Mouse (Mus musculus): ENCODE results near the gene Rbbp9. TPM values are rescaled to one million over a fixed set of nuclear protein-coding genes. Genes with fewer than 3 reads are reported as not detected.
"Not testable (repeated sequence)": the region's sequence is repeated elsewhere in the genome, so short reads cannot be mapped to it uniquely, and the experiment has no call there.

Gene Rbbp9
- 10 to 100 TPM; 10.4 to 12.1 TPM for total RNA-seq (2021)

DNA sequence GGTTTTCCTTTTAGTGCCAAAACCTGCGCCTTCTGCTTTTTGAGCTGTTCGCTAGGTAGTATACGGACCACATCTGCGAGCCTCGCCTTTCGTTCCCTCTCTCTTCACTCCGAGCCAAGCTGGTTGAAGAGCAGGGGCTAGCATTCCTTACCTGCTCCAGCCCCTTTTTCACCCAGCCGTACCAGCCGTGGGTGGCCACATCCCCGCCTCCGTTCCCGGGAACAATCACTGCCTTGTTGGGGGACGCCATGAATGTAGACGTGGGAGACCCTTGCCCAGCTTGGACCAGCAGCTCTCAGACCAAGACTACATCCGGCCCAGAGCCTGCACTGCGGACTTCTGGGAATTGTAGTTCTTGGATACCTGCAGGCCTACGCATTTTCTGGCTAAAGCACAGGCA is at the start of gene Rbbp9:
Gene Rbbp9, minus strand, starts transcription at position 341 of the 400 bp plus-strand sequence.
- intact Hi-C loops (cut with DNase I): no loop called here
- DNase-seq (ENCODE audit: low spot score): peak; percentile 17

DNA sequence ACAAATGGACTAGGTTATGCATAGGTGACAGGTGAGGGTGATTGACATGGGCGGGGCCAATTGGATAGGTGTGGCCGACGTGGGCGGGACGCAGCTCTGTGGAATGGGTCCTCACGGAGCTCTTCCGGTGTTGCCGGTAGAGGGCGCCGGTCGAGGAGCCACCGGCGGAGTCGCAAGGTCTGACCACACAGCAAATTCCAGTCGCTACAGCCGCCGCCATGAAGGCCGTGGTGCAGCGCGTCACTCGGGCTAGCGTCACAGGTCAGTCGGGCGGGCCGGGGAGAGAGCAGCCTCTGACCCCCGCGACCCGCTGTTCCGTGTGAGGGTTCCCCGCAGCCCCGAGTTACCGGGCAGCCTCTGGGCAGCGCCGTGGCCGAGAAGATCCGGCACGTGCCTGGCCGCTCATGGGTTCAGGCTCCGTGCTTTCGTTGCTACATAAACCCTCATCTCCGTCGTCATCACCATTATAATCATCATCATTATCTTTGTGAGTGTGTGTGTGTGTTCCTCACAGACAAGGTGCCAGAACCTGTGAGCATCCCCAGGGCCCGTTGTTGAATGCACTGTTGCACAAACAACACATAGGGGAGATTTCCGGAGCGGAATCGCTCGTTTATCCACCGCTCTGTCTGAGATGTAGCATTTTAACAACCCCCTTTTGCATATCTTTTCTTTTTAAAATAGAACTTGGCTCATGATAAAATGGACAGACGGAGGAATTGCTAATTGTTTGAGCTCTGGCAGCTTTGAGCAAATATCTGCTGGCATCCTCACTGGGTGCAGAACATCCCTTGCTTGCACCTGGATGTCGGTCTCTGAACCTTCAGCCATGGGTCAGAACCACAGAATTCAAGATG is 49.4 kb upstream of the Rbbp9 start, which contains the start of gene Dtd1:
Gene Dtd1, plus strand, starts transcription at position 67 of the 857 bp plus-strand sequence.
- intact Hi-C loops (cut with DNase I): no loop called here
- DNase-seq (ENCODE audit: low spot score): peak; percentile 72

DNA sequence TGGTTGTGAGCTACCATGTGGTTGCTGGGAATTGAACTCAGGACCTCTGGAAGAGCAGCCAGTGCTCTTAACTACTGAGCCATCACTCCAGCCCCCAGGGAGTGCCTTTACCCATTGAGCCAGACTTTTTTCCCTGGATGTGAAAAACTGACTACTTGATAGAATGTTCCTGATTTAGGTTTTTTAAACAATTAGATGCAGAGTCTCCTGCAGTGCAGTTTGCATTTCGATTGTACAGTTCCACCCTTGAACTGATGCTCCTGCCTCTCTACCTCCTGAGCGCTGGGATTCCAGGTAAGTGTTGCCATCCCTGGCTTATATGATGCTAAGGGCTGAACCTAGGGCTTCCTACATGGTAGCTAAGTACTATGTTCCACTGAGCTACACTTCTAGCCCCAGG is 47.3 kb upstream of the Rbbp9 start:
- no peak for DNase-seq (ENCODE audit: low spot score)
- intact Hi-C loops (cut with DNase I): no loop called here

DNA sequence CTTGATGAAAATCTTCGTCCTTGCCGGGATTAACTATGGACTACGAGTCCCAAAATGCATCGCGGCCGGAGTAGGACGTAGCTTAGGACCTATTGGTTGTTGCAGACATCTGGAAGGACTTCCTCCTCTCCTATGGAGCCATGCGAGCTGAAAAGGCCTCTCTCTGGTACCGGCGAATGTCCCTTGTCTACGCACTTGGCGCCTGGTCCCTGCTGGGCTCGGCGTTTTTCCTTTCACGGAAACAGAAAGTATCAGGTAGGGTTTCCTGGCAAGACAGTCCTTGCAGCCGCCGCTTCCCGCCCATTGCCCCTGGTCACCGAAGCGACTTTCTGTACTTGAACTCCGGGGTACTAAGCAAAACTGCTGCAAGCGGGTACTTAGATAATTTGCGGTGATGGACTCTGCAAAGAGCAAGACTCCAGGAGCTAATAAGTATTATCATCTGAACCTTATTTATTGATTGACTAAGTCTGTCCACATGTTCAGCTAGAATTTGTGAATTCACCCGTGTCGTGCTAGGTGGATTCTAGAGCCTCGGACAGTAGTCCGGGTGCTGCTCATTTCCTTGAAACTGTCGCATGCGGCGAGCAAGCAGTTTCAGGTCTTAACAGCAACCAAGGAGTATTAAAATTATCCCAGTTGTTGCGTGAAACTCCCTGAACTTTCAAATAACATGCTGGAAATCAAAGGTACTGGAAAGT is 43.4 kb upstream of the Rbbp9 start, which contains the start of gene Smim26:
Gene Smim26, plus strand, starts transcription at position 104 of the 701 bp plus-strand sequence.
- intact Hi-C loops (cut with DNase I): loop anchor here (5.0 kb wide), 1 partner anchor 67 kb away; the partner anchor contains the start of genes Dzank1 and Polr3f
- DNase-seq (ENCODE audit: low spot score): peak; percentile 55

DNA sequence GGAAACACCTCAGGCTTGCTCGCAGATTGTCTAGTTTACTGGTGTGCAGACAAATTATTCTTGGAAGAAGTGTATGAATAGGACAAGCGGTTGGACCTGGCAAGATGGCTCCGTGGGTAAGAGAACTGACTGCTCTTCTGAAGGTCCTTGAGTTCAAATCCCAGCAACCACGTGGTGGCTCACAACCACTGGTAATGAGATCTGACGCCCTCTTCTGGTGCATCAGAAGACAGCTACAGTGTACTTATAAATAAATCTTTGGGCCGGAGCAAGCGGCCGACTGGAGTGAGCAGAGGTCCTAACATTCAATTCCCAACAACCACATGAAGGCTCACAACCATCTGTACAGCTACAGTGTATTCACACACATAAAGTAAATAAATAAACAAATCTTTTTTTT is 42.4 kb upstream of the Rbbp9 start:
- intact Hi-C loops (cut with DNase I): loop anchor here (5.0 kb wide), 1 partner anchor 66 kb away; the partner anchor contains the start of genes Dzank1 and Polr3f
- not testable (repeated sequence) for DNase-seq (ENCODE audit: low spot score)

DNA sequence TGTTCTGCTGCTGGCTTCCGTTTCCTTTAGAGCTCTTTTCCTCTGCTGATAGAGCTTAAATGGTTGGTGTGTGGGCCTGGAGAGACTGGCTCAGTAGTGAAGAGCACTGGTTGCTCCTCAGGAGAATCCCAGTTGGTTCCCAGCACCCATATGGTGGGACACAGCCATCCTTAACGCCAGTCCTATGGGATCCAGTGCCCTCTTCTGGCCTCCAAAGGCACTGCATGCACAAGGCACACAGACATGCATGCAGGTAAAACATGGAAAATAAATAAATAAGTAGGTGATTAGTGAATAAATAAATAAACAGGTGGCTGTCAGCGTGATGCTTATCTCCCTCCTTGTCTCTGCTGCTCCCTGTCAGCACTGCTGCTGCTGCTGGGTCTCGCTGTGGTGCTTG is 38.1 kb upstream of the Rbbp9 start:
- DNase-seq (ENCODE audit: low spot score): no peak
- intact Hi-C loops (cut with DNase I): no loop called here

DNA sequence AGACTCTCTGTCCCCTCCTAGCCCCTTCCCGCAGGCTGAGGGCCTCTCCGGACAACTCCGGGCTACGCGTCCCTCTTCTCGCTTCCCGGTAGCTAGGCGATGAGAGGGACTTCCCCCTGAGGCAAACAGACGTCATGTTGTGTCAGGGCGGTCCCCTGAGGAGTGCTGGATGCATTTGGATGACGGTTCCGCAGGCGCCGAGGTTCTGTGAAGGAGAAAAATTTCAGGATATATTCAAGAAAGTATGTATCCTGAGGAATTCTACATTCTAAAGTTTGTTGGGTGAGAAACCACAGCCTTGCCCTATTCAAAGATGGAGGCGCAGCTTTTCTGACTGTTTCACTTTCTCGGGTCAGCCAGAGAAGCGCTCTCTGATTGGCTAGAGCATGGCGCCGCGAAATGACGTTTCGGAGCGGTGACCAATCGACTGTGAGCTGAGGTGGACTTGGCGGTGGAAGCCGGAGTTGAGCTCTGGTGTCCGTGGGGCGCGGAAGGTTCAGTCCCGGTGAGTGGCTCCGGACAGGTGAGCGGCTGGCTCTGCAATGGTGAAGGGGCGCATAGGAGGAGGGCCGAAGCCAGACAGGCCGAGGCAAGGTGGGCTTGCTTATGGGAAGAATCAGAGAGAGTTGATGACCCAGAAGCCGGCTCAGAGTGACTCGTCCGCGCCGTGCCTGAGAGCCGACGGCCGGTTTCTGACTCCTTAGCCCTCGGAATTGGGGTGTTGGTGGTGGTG is 5.3 kb upstream of the Rbbp9 start, which contains the start of gene Sec23b:
Gene Sec23b, plus strand, starts transcription at position 410 of the 733 bp plus-strand sequence.
- intact Hi-C loops (cut with DNase I): no loop called here
- peak; percentile 95 for DNase-seq (ENCODE audit: low spot score)

DNA sequence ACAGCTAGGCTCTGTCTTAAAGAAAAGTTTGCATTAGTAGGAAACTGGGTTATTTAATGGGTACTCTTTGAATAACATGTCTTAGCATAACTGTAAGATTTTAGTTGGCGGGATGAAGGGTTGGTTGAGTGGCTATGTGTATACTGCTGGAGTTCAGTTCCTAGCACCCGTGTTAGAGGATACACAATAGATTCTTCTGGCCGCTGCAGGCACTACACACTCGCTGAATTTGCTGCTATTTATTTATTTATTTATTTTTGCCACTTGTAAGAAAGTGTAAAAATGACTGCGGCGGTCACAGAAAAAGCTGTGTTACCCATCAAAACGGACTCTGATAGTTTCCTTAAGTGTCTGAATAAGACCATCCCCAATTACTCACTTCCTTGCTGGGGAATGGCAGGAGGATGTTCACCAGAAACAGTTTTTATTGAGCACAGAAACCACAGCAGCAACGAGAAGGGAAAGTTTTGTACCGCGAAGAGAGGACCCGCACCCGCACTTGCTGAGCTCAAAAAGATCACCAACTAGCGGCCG is 4.7 kb upstream of the Rbbp9 start:
- DNase-seq (ENCODE audit: low spot score): no peak
- intact Hi-C loops (cut with DNase I): no loop called here

DNA sequence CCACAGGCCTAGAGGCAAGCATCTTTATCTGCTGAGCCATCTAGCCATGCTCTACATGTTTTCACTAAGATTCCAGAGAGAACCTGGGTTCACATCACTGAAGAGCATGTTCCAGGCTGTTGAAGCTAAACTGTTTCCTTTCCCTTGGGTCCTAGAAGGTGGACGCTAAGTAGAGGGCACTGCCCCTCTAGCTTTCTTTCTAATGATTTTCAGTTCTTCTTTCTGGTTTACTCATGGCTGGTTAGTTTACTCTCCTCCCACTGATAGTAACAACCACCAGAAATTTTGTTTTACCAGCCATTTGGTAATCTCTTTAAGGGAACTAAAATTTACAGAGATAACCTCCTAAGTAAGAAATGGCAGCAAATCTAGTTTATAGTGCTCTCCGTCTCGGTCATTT is 3.2 kb upstream of the Rbbp9 start:
- intact Hi-C loops (cut with DNase I): no loop called here
- DNase-seq (ENCODE audit: low spot score): no peak

DNA sequence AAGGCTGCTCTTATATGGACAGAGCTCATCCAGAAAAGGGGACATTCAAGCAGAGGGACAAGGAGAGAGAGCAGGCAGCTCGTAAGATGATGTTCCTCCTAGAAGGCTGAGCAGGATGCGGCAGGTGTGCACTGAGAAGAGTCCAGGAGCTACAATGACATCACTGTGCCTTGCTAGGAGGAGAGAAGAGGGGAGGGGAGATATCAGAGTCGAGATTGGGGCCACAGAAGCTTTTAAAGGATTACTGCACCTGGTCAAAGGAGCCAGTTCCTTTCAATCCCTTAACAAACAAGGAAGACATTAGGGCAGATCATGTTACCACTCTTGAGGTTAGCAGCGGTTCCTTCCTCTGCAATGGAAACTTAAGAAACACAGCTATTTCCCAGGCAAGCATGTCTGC is 3.1 kb downstream of the Rbbp9 start:
- intact Hi-C loops (cut with DNase I): no loop called here
- DNase-seq (ENCODE audit: low spot score): no peak

DNA sequence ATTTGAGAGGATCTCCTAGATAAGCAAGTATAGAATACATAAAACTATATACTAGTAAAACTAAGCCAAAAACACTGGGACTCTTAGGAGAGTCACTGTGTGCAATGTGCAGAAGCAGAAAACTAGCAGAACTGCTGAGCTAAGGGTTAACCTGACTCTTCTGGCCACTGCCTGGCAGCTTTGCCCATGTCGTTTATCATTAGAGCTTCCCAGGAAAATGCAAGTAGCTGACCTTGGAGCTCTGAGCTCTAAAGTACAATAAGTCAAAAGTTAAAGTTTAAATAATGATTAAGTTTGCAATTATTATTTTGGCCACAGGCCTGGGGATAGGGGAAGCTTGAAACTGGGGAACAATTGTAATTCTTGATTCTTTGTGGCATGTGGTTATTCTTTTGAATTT is 5.2 kb downstream of the Rbbp9 start:
- intact Hi-C loops (cut with DNase I): no loop called here
- no peak for DNase-seq (ENCODE audit: low spot score)

DNA sequence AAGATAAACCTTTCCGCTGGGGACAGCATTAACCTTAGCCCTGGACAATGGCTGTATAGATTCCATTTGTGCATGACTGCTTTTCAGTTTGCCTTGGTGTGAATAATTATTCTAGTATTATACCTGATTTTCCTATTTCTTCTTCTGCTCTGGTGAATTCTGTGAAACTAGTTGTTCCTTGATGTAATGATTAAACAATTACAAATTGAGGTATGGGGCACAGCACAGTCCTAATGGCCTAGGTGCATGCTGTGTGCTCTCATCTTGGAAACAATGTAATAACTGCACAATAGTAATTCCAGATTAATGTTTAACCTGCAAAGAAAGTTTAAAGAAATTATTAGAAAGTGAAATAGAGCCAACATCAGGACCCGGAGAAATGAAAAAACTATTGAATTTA is 5.6 kb downstream of the Rbbp9 start:
- no peak for DNase-seq (ENCODE audit: low spot score)
- intact Hi-C loops (cut with DNase I): no loop called here

DNA sequence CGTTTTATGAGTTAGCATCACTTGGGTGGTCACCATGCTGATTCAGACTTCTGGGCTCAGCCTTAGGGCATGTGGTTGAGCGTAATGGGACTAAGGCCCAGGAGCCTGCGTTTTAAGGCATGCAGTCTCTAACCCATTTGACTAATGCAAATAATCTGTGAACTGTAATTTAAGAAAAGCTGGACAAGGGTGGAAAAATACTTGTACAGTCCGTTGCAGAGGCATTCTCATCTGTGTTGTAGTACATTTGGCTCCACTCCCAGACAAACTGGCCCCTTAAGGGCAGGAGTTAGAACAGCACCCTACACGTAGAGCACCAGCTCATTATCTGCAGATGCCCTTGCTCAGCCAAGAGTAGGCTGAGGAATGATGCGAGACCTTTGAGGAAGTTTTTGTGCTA is 6.0 kb downstream of the Rbbp9 start:
- DNase-seq (ENCODE audit: low spot score): no peak
- intact Hi-C loops (cut with DNase I): no loop called here

DNA sequence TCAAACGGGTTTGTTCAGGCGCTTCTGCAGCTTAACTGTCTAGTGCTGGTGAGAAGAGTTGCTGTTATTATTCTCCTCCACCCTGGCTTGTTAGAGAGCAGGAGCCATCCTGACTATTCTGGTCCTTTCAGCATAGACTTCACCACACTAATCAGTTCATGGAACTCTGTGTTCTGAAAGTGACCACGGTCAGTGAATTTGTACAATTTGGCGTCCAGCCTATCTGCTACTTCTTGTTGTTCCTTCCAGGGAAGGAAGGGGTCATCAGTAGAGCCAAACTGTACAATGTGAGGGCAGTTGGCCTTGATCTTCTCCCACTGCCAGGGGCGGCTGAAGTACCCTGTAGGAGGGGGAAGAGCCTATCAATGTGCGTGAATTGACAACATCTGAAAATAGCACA is 7.0 kb downstream of the Rbbp9 start:
- intact Hi-C loops (cut with DNase I): no loop called here
- no peak for DNase-seq (ENCODE audit: low spot score)

DNA sequence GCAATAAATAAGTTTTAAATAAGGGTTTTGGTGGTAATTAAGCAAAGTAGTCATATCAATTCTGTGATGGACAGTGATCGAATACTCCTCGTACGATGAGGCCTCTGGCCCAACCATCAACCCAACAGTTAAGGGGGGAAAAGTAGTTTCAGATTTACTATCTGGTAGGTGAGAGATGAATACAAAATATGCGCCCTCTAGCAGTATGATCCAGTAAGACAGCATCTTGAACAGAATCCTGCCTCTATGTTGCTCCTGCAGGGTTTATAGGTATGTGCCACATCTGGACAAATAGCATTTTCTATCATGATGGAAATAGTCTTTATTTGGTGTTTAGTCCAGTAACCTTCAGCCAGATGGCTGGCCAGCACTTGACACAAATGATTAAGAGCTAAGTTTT is 9.4 kb downstream of the Rbbp9 start:
- no peak for DNase-seq (ENCODE audit: low spot score)
- intact Hi-C loops (cut with DNase I): no loop called here

DNA sequence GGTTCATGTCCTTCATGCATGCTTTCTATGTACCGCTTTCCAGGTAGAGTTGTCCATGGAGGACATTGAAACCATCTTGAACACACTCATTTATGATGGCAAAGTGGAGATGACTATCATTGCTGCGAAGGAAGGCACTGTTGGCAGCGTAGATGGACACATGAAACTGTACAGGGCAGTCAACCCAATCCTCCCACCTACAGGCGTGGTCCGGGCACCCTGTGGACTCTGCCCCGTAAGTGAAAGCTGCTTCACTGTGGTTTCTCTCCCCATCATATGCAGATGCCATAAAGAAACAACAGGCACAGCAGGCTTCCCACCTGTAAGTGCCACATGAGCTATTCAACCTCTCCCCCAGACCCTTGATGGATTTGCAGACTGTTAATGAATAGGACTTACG is 13.5 kb downstream of the Rbbp9 start:
- no peak for DNase-seq (ENCODE audit: low spot score)
- intact Hi-C loops (cut with DNase I): no loop called here

DNA sequence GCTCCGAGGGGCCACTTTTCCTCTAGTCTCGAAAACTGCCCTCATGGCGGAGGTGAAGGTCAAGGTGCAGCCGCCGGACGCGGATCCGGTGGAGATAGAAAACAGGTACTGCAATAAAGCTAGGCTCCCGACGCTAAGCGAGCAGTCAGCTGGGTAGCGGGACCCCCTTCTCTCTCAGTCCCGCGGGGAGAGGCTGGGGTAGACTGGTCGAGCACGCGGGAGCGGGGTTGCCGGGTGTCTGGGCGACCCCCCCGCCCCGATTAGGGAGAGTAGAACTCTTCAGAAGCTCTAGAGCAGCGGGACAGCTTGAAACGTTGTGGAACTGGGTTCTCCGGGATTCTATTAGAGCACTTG is 22.9 kb downstream of the Rbbp9 start:
- intact Hi-C loops (cut with DNase I): loop anchor here (2.0 to 10.0 kb wide), 4 partner anchors 65 to 1623 kb away; partner anchors contain the start of genes Kif16b and Smim26
- DNase-seq (ENCODE audit: low spot score): no peak

DNA sequence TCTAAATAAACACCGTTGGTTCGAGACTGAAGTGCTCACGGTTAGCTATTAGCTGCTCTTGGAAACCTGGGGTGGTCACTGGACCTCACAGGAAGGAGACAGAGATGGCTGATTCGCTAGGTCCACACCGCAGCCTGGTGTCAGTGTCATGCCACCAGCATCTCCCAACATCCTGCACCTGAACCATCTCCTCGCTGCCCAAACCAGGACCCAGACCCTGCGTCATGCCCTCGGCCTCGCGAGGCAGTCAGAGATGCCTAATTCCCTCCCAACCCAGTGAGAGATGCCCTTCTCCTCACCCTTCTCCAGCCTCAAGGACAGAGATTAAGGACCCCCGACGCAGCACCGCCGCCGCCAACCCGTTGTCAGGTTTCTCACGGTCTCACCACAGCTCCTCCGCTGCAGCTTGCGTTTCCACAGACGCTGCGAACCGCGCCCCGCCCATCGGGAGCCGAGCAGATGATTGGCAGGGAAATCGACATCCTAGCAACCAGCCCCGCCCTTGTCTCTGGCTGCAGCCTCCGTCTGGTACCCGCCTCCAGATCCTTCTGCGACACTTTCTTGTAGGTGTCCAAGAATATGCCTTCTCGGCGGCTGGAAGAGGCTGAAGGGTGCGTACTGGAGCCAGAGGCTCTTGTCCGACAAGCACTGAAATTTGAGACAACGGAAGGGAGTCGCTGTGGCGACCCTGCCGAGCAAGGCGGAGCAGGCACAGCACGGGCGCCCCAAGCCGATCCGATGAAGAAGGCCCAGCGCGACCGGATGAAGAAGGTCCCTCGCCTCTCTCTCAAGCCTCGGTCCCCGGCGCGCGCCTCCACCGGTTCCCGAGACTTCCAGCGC is 23.5 kb downstream of the Rbbp9 start, which contains the start of the genes Dzank1 and Polr3f:
Gene Dzank1, minus strand, starts transcription at position 434 of the 840 bp plus-strand sequence.
Gene Polr3f, plus strand, starts transcription at position 738 of the 840 bp plus-strand sequence.
- peak; percentile 93 for DNase-seq (ENCODE audit: low spot score)
- intact Hi-C loops (cut with DNase I): loop anchor here (2.0 to 10.0 kb wide), 4 partner anchors 65 to 1622 kb away; partner anchors contain the start of genes Kif16b and Smim26

DNA sequence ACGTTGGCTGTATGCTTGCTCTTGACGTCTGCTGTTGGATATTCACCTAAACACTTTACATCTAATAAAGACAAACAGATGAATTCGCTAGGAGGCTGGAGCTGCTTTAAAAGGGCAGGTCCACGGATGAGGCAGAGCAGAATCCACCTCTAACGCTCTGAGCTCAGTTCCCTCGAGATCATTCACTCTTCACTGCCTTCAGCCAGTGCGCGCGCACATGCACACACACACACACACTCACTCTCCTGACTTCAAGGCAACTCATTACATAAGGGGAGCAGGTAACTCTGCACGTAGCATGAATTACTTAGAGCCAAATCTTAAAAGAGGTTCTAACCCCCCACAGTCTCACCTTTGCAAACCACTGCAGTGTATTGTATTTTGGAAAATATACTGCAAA is 24.8 kb downstream of the Rbbp9 start:
- DNase-seq (ENCODE audit: low spot score): no peak
- intact Hi-C loops (cut with DNase I): loop anchor here (2.0 to 10.0 kb wide), 4 partner anchors 64 to 1621 kb away; partner anchors contain the start of genes Kif16b and Smim26
